Mouse (Mus musculus) urinary bladder, postnatal 14 days (tissue): ENCODE results near the gene Zfp687.

Experiments used
- DNase-seq: peaks from one replicate; pipeline ENCODE4 v3.0.0; 2021; ENCODE audit warnings: low spot score

The Zfp687 gene

GRCm38 (mm10) chr3:95016532-95017056 is 1.3 kb upstream of the Zfp687 start:
- DNase-seq = no peak

GRCm38 (mm10) chr3:95015891-95016531 is 763 bp upstream of the Zfp687 start:
- peak; percentile 95 for DNase-seq

- peak; percentile 57 for DNase-seq
Measured at GRCm38 (mm10) chr3:95014428-95015151, 658 bp downstream of the Zfp687 start.

- DNase-seq = no peak
Measured at GRCm38 (mm10) chr3:95013699-95014427, 1.4 kb downstream of the Zfp687 start.

DNA sequence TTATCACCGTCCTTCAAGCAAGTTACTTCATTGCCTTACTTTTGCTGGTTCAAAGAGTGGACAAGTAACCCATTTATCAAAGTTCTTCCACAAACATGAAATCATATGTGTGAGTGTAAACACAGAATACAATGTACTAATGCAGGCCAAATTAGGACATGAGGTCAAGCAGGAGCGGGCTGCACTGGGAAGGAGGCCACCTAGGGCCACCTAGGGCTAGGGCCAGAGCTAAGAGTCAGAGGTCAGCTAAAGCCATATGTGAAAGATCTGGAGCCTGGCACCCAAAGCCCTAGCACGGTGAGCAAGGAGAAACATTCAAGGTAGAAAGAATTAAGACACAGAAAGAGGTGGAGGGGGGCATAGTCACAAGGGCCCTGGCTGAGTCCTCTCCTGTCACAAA is 2.3 kb downstream of the Zfp687 start:
- DNase-seq = no peak

- no peak for DNase-seq
Measured at GRCm38 (mm10) chr3:95010396-95010795, 4.9 kb downstream of the Zfp687 start.

- DNase-seq = no peak
Measured at GRCm38 (mm10) chr3:95007706-95008105, 7.5 kb downstream of the Zfp687 start.

- no peak for DNase-seq
Measured at GRCm38 (mm10) chr3:95005651-95006050, 9.6 kb downstream of the Zfp687 start.

DNA sequence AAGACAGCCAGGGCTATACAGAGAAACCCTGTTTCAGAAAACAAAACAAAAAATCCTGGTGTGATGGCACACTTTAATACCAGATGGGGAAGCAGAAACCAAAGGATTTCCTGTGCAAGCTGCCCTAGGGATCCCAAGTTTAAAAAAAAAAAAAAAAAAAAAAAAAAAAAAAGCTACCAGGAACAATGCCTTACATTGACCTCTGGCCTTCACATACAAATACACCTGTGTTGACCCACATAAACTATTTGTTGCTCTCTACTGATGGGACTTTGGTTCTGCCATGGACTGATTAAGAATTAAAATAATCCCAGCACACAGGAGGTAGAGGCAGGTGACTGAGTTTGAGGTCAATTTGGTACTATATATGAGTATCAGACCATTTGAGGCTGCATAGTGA is 12.0 kb downstream of the Zfp687 start:
- DNase-seq = no peak

DNA sequence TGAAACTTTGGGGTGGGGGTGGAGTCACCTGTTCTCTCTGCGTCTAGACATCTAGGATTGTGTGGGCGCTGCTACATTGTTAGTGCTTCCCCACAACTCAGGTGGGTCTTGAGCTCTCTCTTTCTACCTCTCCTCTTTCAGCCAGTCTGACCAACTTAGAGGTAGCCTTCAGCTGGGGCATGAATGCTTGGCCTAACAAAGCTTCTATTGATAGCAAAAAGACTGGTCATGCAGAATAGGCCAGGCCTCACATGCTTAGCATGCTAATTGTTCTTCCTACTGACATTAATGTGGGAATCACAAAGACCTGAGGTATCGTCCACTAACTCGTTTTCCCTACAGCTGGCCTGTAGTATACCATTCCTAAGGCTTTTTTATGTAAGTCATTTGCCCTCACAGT is 12.7 kb downstream of the Zfp687 start:
- DNase-seq = no peak

DNA sequence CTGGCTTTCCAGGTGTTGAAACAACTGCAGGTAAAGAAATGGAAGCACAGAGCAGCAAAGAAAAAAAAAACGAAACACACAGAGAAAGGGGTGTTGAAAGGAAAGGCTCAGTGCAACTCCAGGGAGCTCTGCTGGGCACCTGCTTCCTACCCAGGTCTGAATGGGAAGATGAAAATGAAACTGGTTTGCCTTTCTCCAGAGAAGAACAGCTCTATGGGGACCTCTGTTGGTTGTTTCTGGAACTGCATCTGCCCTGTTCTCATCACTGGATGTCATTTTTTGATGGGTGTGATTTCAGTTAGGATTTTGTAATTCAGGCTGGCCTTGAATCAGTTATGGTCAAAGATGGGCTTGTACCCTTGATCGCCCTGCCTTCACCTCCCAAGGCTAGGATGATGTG is 18.3 kb downstream of the Zfp687 start:
- peak; percentile 88 for DNase-seq

DNA sequence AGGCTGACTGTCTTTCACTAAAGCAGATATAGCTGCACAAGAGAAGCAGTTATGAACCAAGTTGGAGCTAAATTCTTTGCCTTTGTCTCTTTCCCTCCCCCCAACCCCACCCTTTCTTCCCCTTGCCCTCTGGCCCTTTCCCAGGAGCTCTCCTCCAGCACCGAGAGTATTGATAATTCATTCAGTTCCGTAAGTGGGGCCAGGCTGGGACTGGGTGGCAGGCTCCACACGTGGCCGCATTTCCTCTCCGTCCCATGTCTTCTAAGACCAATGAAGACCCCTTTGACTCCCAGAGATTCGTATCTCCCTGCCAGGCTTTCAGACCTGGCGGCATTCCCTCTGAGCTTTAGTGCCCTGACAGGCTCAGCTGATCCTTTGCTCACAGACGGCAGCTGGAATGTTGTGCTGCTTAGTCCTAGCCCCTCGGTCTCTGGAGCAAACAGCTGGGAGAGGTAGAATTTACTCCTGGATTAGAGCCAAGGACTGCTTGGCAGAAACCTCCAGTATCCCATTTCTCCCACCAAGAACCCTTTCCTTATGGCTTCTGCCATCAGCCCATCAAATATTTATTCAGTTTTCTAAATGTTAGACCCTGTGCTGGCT is 26.0 kb downstream of the Zfp687 start:
- no peak for DNase-seq

DNA sequence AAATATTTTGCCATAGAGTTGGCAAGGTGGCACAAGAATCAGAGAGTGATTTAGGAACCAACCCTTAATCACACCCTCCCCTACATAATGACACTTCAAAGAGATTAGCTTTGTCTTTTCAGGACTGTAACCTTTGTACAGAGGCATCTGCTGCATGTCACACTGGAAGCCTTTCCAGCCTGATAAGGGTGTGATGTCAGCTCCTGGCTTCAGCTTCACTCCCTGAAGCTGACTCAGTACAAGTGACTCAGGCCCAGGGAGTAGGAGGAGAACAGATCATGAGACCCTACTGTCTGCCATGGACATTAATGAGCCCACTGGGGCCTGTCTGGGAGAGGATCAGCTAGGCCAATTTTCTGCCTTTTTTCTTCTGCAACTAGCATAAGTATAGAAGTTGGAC is 27.7 kb downstream of the Zfp687 start:
- DNase-seq = peak; percentile 79

- no peak for DNase-seq
Measured at GRCm38 (mm10) chr3:94985513-94985912, 29.7 kb downstream of the Zfp687 start.

GRCm38 (mm10) chr3:94984312-94984711 is 30.9 kb downstream of the Zfp687 start:
- no peak for DNase-seq

DNA sequence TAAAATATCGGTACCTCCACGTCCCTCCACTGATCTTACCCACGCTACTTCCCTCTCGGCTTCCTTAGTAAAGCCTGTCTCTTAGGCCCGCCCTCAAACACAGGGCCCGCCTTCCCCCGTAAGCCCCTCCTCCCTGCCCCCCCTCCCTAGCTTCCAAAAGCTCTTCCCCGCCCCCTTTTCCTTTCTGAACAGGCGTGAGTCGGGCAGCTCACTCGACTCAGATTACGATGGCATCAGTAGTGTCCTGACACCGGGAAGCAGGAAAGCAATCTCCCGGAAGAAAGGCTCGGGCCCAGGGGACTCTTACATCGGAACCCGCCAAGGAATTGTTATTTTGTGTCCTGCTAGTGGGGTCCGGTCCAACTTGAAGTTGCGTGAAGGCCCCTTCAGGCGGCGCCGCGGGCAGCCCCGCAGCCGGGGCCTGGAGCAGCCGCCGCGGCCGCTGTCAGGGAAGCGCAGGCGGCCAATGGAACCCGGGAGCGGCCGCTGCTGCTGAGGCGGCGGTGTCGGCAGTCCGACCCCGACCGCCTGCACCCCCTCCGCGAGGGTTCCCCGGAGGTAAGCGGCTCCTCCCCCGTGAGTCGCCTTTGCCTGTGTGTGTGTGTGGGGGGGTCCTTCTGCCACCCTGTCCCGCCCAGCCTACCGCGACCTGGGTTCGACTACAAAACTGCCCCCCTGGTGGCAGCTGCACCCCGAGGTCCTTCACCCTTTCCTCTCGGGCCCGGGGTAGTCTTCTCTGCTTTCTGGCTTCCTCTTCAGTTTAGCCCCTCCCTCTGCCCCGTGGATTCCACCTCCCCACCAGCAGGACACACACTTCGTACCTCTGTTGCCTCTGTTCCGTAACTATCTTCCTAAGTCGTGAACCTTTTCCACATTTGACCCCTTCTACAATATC is 40.5 kb downstream of the Zfp687 start, which contains the start of gene Pi4kb:
Gene Pi4kb, plus strand, starts transcription at position 204 of the 895 bp plus-strand sequence.
- DNase-seq = peak; percentile 85

- no peak for DNase-seq
Measured at GRCm38 (mm10) chr3:94974026-94974527, 41.2 kb downstream of the Zfp687 start.

GRCm38 (mm10) chr3:94973620-94974019 is 41.6 kb downstream of the Zfp687 start:
- DNase-seq = no peak

DNA sequence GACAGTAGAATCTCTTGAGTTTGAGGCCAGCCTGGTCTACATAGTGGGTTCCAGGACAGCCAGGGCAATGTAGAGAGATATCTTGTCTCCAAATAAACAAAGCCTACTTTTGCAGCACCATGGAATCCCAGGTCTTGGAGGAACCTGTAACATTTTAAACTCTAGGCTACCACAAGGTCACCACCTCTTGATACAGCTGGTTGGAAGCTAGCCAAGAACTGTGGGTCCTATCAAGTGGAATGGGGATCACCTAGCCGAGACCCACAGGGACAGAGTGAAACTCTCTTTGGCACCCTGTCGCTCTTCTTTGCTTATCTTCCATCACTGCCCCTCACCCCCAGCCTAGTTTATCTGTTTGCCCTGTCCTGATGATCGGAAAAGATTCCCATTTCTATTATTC is 42.7 kb downstream of the Zfp687 start:
- no peak for DNase-seq

DNA sequence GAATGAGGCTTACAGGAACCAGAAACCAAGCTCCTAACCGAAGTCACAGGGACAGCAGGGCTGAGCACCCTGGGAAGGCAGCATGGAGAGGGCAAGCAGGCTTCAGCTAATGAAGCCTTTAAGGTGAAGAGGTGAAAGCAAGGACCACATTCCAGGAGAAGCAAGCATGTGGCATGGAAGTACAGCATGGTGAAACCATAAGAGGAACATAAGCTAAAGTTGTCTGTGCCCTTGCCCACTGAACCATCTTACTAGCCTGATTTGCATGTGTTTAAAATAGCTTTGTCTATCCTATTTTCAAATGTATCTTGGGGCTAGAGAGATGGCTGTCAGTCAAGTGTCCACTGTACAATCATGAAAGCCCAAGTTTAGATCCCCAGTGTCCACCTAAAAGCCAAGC is 49.4 kb downstream of the Zfp687 start:
- no peak for DNase-seq

GRCm38 (mm10) chr3:94964989-94965388 is 50.3 kb downstream of the Zfp687 start:
- no peak for DNase-seq
